Mouse (Mus musculus) liver, postnatal 0 days (tissue): ENCODE results near the gene Gng12. TPM values are rescaled to one million over a fixed set of nuclear protein-coding genes. Genes with fewer than 3 reads are reported as not detected.
"Not testable (repeated sequence)": the region's sequence is repeated elsewhere in the genome, so short reads cannot be mapped to it uniquely, and the experiment has no call there.

Experiments
- ATAC-seq: fragments of 200-750 bp; cut with Nextera tagmentation; 2 replicates; pipeline ENCODE4 v1.8.0; 2017; ENCODE audit warnings: mild to moderate bottlenecking, moderate library complexity
- DNase-seq: peaks from one replicate; pipeline ENCODE4 v3.0.0-alpha.2; 2016
- H3K27ac ChIP-seq: fragments of 300-500 bp; sonication (generic); 2 replicates; pipeline ENCODE4 v1.5.1; 2014; ENCODE audit warnings: antibody characterized with exemption, moderate library complexity, mild to moderate bottlenecking, low read depth
- H3K27me3 ChIP-seq: fragments of 300-500 bp; sonication (generic); 2 replicates; pipeline ENCODE4 v1.6.1; 2014; ENCODE audit warnings: low read length, control low read depth, mixed read lengths; ENCODE audit not compliant: insufficient read depth
- H3K36me3 ChIP-seq: fragments of 300-500 bp; sonication (generic); replicated peaks from 2 replicates; pipeline ENCODE4 v1.6.1; 2014; ENCODE audit warnings: mild to moderate bottlenecking, control low read depth, low read length, moderate library complexity, mixed read lengths; ENCODE audit not compliant: insufficient read depth
- H3K4me1 ChIP-seq: fragments of 300-500 bp; sonication (generic); 2 replicates; pipeline ENCODE4 v1.6.1; 2014; ENCODE audit warnings: antibody characterized with exemption, mild to moderate bottlenecking, control low read depth; ENCODE audit not compliant: insufficient read depth
- H3K4me2 ChIP-seq: fragments of 300-500 bp; sonication (generic); 2 replicates; pipeline ENCODE4 v1.6.1; 2014; ENCODE audit warnings: low read depth, mild to moderate bottlenecking, low read length, moderate library complexity, mixed read lengths
- H3K4me3 ChIP-seq: fragments of 300-500 bp; sonication (generic); 2 replicates; pipeline ENCODE4 v1.5.1; 2014; ENCODE audit warnings: low read depth, low read length
- H3K9ac ChIP-seq: fragments of 300-500 bp; sonication (generic); replicated peaks from 2 replicates; pipeline ENCODE4 v1.6.1; 2014; ENCODE audit warnings: mild to moderate bottlenecking, moderate library complexity
- H3K9me3 ChIP-seq: fragments of 300-500 bp; sonication (generic); 2 replicates; pipeline ENCODE4 v1.6.1; 2016; ENCODE audit warnings: mild to moderate bottlenecking, control low read depth, low read length, mixed read lengths
- CTCF ChIP-seq: sonication (generic); IDR thresholded peaks from 2 replicates; pipeline ENCODE4 v1.5.1; 2016; ENCODE audit warnings: antibody characterized with exemption, low read depth
- EP300 ChIP-seq: IDR thresholded peaks from 2 replicates; pipeline ENCODE4 v1.6.1; 2016; ENCODE audit warnings: antibody characterized with exemption, low read depth, mild to moderate bottlenecking
- WGBS: fragments of 180-500 bp; shearing (Covaris S2); extraction: QIAGEN DNeasy Blood & Tissue Kit; methylation state at CpG from one replicate; pipeline ENCODE4 v1.1.7; 2014; ENCODE audit not compliant: insufficient replicate concordance; 5-methylcytosine and 5-hydroxymethylcytosine counted together
- polyA plus RNA-seq: library from polyadenylated mRNA; unstranded; fragments of >200 nt; fragmentation: Nextera tagmentation; extraction: Ambion mirVana; gene quantifications from 2 replicates; pipeline ENCODE4 v1.2.1, GENCODE M21; 2015

Gene Gng12
- polyA plus RNA-seq, 1 experiment from 2014 or later = 39.4 TPM

DNA sequence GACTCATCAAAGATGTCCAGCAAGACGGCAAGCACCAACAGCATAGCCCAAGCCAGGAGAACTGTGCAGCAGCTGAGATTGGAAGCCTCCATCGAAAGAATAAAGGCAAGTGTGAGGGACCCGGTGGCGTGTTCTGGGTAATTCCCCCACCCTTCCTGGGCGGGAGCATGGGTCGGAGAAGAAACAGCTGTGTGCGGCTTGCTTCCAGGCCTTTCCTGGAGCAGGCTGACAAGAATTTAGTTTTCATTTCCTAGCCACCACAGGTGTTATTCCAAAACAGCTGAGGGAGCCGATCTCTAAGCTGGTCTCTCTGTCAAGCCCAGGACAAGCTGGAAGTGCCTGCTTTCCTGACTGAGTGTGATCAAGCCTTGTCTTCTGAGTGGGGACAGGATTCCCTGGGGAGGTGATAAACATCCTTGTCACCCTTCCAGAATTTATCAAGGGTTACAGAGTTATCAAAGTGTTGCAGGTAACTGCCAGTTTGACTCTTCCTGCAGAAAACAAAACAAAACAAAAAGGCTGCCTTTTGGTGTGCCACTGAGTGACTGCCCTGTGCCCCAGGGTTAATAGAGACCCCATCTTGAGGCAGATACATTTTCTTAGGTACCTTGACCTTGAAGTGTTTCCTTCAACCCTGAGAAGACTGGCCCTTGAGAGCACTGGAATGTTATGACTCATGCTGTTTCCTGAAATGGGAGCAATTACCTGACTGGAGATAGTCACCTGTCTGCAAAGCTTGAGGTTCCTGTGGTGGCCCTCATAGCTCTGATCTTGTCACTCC, 119.7 kb downstream of the Gng12 start:
- TF ChIP-seq EP300 = peak; percentile 60; the same call in 1 of the 2 replicates
- no peak for TF ChIP-seq CTCF
- no peak overlapping the region for H3K4me2 ChIP-seq
- H3K9ac ChIP-seq = no peak overlapping the region
- H3K27ac ChIP-seq = no peak overlapping the region
- H3K9me3 ChIP-seq = no peaks in the 10 kb centered on the region
- ATAC-seq (no peak), DNase-seq (no peak)
- no peaks in the 10 kb centered on the region for H3K27me3 ChIP-seq
- H3K4me1 ChIP-seq = peaks cover 37% of the 10 kb centered on the region
- WGBS = 68% methylated on average over 8 of the region's 8 CpGs
- H3K4me3 ChIP-seq = no peak overlapping the region
- peaks cover 6% of the 10 kb centered on the region; the same call in 1 of the 2 replicates for H3K36me3 ChIP-seq

DNA sequence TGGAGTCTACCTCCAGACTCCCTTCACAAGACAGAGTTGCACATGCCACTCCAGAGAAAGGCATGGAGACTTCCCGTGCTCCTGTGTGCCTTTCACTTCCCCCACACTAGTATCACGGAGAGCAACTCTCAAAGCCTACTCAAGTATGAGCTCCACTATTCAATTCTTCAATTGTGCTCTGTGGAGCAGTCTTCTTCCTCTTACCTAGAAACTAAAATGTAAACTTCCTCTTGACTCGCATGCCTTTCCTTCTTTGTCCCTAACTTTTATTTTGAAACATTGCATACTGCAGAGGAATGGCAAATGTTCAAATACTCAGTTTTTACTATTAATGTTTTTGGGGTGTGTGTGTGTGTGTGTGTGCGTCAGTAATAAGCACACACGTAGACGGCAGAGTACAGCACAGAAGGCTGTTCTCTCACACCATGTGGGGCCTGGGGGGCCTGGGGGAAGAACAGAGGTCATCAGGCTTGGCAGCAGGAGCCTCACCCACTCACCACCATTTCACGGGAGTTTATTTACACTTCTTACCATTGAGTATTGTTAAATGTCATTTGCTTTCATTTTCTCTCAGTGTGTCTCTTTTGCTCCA, 120.4 kb downstream of the Gng12 start:
- no peaks in the 10 kb centered on the region for H3K27me3 ChIP-seq
- no peak for ATAC-seq
- no peak for TF ChIP-seq EP300
- TF ChIP-seq CTCF = no peak
- H3K9me3 ChIP-seq = no peaks in the 10 kb centered on the region
- WGBS = 52% methylated on average over 7 of the region's 7 CpGs
- H3K36me3 ChIP-seq = peaks cover 6% of the 10 kb centered on the region; the same call in 1 of the 2 replicates
- no peak overlapping the region for H3K27ac ChIP-seq
- H3K4me3 ChIP-seq = no peak overlapping the region
- no peak for DNase-seq
- H3K9ac ChIP-seq = no peak overlapping the region
- H3K4me1 ChIP-seq = peaks cover 37% of the 10 kb centered on the region
- no peak overlapping the region for H3K4me2 ChIP-seq

GRCm38 (mm10) chr6:67018365-67018764, 122.2 kb downstream of the Gng12 start:
- Histone ChIP-seq H3K36me3 (peaks cover 6% of the 10 kb centered on the region; the same call in 1 of the 2 replicates), H3K4me3 (no peak overlapping the region), H3K9me3 (no peaks in the 10 kb centered on the region), H3K9ac (no peak overlapping the region), H3K27ac (no peak overlapping the region), H3K4me2 (no peak overlapping the region), H3K4me1 (peaks cover 32% of the 10 kb centered on the region), H3K27me3 (no peaks in the 10 kb centered on the region)
- no peak for ATAC-seq
- no peak for TF ChIP-seq EP300
- no peak for TF ChIP-seq CTCF
- no peak for DNase-seq
- 92% methylated on average over 4 of the region's 4 CpGs for WGBS

DNA sequence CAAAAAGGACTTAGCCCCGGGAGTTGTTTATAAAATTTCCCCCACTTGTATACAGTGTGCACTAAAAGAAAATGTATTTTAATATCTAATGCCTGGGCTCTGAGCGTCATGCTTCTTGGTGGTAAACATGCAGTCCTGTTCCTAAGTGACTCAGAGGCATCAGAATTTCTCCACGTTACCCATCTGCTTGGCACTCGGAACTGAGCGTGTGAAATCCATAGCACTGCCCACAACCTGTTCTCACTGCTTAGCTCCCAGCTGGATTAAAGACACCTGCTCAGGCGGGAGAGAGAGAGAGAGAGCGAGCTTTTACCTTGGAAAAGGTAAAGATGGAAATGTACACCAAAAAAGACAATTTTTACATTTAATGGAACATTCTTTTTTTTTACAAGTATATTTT, 122.8 kb downstream of the Gng12 start:
- ATAC-seq = not testable (repeated sequence)
- 90% methylated on average over 7 of the region's 7 CpGs for WGBS

DNA sequence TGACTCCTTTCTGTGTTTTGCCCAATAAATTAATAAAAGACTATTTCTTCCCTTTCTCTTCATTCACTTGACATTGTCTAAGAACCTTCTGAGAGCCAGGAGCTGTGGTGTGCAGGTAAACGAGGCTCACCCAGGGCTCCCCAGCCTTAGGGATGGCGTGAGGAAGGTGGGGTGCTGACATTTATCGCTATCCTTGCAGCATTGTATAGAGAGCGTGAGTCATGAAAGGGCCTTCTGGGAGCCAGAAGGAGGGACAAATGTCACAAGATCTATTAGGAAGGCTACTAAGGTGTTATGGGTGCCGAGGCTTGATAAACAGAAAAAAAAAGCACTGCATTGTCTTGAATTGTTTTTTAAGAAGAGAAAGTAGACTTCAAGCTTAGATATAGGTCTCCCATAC, 125.1 kb downstream of the Gng12 start:
- WGBS = 84% methylated on average over 5 of the region's 5 CpGs
- Histone ChIP-seq H3K27ac (no peak overlapping the region), H3K4me1 (peaks cover 3% of the 10 kb centered on the region)

More for the DNA sequence above, 122.8 kb downstream of the Gng12 start:
- H3K36me3 ChIP-seq, H3K9ac ChIP-seq, H3K27ac ChIP-seq, H3K9me3 ChIP-seq, DNase-seq, H3K4me2 ChIP-seq, H3K27me3 ChIP-seq, H3K4me3 ChIP-seq: not testable (repeated sequence)
- H3K4me1 ChIP-seq = peaks cover 26% of the 10 kb centered on the region

DNA sequence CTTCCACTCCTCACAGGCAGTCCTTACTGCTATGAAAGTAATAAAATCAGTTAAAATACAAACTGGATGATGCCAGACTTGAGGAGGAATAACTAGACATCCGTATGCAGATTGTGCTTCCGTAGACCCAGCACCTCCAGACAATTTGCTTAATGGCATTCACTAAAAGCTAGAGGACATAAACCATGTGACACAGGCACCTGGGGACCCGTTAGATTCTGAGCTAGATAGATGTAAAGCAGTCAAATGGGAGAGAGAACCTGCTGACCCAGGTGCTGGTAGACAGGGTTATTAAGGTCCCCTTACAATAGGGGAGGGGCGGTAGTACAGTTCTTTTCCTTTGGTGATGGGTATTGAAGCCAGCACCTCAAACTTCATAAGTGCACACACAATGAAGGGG, 127.5 kb downstream of the Gng12 start:
- 83% methylated on average over 4 of the region's 4 CpGs for WGBS
- H3K4me1 ChIP-seq = peaks cover 7% of the 10 kb centered on the region
- H3K9me3 ChIP-seq = no peaks in the 10 kb centered on the region
- H3K27ac ChIP-seq = no peak overlapping the region
- no peak overlapping the region for H3K4me2 ChIP-seq
- H3K4me3 ChIP-seq = no peak overlapping the region
- no peaks in the 10 kb centered on the region for H3K36me3 ChIP-seq
- TF ChIP-seq EP300 (no peak), CTCF (no peak)
- no peaks in the 10 kb centered on the region for H3K27me3 ChIP-seq
- no peak for ATAC-seq
- no peak overlapping the region for H3K9ac ChIP-seq
- no peak for DNase-seq

More for the DNA sequence above, 125.1 kb downstream of the Gng12 start:
- Histone ChIP-seq H3K9ac (no peak overlapping the region), H3K36me3 (peaks cover 6% of the 10 kb centered on the region; the same call in 1 of the 2 replicates), H3K4me3 (no peak overlapping the region), H3K27me3 (no peaks in the 10 kb centered on the region), H3K9me3 (no peaks in the 10 kb centered on the region), H3K4me2 (no peak overlapping the region)
- ATAC-seq (no peak), DNase-seq (no peak)
- TF ChIP-seq EP300 (no peak), CTCF (no peak)
